Mouse (Mus musculus) embryo, embryonic 10 days (tissue): ENCODE results near the gene Adcy1.

ENCODE experiments used
- DNase-seq: peaks from one replicate; pipeline ENCODE4 v3.0.0-alpha.2; 2015; ENCODE audit warnings: low spot score

Adcy1 gene

DNA sequence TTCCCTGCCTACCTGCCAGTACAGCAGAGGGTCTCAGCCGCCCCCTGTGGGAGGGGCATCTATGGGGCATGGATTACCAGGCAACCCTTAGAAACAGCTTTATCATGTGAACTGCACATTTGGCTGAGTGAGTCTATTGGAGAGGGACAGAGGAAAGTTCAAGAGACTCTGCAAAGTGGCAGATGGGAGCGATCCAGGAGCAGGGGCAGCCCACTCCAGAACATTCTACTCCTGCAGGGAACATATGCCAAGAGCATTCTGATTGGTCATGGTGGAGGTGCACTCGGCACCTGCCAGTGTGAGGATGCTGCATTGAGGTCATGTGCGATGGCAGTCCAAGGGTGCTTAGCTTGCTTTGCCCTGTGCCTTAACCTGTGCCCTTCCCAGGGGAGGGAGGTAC, 6.5 kb downstream of the Adcy1 start:
- no peak for DNase-seq

DNA sequence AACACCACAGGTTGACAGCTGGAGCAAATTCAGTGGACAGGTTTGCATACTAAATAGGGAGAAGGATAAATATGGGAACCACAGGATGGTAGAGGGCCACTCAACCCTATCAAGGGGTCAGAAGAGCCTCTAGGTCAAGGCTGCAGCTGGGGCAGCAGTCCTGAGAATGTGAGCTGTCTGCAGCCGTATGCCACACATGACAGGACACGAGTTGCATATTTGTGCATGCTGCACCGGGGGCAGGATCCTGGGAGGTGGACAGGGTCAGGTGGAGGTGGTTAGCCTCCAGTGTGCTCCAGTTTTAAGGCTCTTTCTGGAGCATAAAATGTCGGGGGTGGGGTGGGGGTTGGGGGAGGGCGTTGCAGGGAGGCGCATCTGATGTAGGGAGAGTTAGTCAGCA, 8.3 kb downstream of the Adcy1 start:
- DNase-seq = no peak

- no peak for DNase-seq
Observed at GRCm38 (mm10) chr11:7073556-7073955, 10.3 kb downstream of the Adcy1 start.

DNA sequence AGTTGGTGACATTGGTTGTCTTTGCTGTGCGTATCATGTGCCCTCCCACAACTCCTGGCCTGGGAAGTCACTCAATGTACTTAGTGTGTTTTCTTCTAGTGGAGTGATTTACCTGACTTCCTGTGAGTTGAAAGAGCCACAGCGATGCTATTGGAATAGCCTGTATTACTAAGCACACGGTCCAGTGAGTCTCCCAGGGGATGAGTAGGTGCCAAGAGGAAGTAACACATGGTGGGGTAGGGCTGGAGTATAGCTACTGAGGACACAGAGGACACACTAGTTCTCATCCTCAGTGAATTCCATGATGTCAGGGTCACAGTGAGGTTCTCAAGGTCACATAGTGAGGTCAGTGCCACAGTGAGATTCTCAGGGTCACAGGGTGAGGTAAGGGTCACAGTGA, 13.2 kb downstream of the Adcy1 start:
- DNase-seq = no peak

- no peak for DNase-seq
Observed at GRCm38 (mm10) chr11:7081893-7082292, 18.6 kb downstream of the Adcy1 start.

DNA sequence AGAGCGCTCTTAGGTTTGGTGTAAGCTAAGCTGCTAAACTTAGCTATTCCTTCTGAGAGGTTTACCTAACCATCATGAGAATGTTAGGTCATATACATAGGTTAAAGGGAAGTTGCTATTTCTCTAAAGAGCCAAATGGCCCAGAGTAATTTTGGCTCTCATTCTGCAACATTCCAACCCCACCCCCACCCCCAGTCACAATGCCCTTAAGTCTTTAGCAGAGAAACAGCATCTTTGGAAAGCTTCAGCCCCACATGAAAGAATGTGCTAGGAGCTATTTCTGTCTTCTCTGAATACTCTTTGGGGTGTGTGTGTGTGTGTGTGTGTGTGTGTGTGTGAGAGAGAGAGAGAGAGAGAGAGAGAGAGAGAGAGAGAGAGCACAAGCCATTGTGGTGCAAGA, 20.6 kb downstream of the Adcy1 start:
- DNase-seq = no peak

- no peak for DNase-seq
Observed at GRCm38 (mm10) chr11:7085184-7085583, 21.9 kb downstream of the Adcy1 start.

DNA sequence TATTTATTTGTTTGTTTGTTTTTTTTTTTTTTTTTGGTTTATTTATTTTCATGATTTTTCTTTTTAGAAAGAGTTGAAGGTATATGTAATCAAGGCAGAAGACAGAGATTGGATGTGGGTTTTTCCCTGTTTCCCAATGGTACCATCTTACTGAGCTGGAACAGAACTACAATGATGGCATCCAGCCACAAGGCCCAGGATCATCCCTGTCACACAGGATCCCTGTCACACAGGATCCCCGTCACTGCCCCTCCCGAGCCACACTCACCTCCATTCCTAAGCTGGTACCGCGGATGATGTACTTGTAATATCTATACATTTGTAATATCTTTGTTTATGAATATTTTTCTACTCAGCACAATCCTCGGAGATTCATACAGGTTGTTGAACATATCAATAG, 27.8 kb downstream of the Adcy1 start:
- DNase-seq = no peak

DNA sequence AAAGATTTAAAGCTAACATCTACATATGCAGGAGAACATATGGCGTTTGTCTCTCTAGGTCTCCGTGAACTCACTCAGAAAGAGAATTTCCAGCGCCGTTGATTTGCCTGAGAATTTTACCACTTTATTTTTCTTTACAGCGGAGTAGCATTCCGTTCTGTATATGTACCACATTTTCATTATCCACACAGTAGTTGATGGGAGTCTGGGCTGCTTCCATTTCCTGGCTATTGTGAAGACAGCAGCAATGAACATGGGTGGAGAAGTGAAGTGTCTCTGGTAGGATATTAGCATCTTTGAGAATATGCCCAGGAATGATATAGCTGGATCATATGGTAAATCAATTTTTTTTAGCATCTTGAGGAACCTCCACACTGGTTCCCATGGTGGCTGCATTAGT, 31.6 kb downstream of the Adcy1 start:
- no peak for DNase-seq

- DNase-seq = no peak
Observed at GRCm38 (mm10) chr11:7101674-7102073, 38.4 kb downstream of the Adcy1 start.

DNA sequence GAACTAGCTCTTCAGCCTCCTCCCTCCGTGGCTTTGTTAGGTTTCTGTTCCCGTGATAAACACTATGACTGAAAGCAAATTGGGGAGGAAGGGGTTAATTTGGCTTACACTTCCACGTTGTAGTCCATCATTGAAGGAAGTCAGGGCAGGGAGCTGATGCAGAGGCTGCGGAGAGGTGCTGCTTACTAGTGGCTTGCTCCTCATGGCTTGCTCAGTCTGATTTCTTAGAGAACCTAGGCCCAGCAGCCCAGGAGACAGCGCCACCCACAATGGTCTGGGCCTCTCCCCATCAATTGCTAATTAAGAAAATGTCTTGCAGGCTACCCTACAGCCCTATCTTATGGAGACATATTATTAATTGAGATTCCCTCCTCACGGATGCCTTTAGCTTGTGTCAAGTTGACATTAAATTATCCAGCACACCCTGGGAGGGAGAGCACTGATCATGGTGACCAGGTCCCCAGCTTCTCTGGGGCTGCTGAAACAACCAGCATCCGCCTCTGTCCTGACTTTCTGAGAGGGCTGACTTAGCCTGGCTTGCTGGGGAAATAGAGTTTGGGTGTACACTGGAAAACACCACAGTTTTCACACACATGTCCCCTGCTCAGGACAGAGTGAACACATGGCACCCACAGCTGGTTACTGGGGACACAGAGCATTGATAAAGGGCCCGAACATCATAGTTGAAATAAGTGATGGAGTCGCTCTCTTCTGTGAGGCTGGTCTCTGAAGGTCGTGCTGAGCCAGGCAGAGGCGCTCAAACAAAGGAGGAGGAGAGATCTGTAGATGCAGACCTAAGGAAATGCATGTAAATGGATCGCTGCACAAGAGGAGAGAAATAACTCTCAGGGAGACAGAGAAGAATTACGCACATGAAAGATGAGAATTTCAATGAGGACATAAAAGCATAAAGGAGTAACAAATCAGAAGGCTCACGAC, 39.2 kb downstream of the Adcy1 start:
- DNase-seq = no peak

DNA sequence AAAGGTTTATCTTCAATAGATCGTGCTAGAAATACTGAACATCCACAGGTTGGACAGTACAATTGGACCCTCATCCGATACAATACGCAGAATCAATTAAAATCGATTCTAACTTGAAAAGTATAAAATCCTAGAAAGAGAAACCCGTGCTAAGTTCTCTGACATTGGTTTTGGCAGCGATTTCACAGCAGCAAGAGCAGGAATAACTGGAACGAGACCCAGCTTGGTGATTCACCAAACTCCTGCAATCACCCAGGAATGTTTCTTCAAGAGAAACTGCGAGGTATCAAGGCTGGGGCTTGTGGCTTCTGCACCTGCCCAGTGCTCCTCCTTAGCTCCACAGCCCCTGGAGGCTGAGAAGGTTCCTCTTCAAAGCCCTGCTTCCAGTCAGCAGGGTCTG, 42.0 kb downstream of the Adcy1 start:
- DNase-seq = no peak

- no peak for DNase-seq
Observed at GRCm38 (mm10) chr11:7109131-7109530, 45.8 kb downstream of the Adcy1 start.

GRCm38 (mm10) chr11:7113046-7113445, 49.8 kb downstream of the Adcy1 start:
- no peak for DNase-seq

DNA sequence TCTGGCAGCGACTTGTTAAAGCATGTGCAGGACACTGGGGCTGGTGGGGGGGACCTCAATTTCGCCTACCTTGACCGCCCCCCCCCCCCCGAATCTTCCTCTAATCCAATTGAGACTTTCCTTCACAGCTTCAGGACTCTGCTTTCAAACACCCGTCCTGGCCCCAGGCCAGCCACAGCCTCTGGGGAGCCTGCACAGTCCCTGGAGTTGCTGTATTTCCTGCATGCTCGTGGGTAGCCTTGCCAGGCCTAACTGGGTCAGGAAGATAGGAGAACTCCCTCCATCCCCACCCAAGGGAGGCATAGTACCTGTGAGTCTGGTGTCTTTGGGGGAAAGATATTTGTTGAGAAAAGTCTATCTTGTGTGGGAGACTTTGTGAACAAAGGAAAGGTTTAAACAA, 50.4 kb downstream of the Adcy1 start:
- no peak for DNase-seq

GRCm38 (mm10) chr11:7114312-7114711, 51.0 kb downstream of the Adcy1 start:
- DNase-seq = no peak

GRCm38 (mm10) chr11:7116647-7117046, 53.4 kb downstream of the Adcy1 start:
- DNase-seq = no peak

- no peak for DNase-seq
Observed at GRCm38 (mm10) chr11:7129319-7130051, 66.2 kb downstream of the Adcy1 start.

DNA sequence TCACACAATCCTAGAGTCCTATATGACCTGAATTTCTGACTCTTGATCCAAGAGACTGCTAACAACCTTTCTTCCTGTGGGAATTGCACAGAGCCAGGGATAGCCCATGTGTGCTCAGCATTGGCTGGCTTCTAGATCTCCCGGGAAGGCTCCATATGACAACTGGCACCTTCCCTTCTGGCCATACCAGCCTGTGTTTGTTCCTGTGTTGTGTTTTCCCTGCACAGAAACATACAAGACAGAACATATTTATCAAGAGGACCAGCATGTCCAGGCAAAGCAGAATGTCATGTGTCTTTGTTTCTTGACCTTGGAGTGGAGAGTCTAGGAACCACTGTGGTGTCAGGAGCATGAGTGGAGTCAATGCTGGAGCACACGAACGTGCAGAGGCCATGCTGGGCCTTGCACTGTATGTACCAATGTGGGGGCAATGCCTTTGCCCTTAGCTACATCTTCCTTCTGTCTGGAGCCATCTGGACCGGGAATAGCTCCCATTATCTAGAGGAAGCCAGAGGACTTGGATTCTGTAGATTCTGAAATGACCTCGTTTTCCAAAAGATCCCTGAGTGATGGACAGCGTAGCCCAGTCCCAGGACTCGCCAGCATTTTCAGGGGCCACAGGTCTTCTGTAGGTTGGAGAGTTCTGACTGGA, 69.6 kb downstream of the Adcy1 start:
- no peak for DNase-seq

DNA sequence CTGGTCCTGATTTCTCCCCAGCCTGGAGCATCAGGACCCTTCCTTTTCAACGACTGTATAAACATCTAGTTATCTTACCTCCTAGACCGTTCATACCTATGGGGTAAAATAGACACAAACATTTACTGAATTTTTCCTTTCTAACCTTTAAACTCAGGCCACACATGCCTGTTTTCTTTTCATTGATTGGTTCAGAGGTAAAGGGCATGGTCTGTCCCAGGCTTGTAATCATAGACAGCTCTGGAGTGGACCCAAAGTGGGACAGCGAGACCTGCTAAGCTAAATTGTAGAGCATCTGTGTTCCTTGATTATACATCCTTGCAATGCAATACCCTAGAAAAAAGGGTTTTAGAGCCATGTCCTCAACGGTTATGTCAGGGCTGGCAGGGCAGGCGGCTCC, 70.4 kb downstream of the Adcy1 start:
- DNase-seq = no peak

DNA sequence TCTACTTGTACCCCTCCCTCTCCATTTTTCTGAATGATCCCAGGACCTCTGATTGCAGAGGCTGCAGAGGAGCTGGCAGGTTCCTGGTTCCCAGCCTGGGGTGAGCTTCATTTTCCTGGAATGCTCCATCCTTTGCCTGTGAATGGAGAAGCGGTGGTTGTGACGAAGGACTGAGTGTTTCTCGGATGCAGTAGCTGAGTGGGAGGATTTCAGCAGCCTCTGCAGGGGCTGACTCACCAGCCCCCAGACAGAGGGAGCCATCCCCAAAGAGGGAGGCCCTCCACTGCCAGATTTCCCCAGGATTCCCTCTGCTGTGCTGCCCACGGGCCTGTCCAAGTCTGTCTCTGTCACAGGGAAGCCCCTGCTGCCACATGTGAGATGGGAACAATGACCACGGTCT, 71.0 kb downstream of the Adcy1 start:
- DNase-seq = no peak

DNA sequence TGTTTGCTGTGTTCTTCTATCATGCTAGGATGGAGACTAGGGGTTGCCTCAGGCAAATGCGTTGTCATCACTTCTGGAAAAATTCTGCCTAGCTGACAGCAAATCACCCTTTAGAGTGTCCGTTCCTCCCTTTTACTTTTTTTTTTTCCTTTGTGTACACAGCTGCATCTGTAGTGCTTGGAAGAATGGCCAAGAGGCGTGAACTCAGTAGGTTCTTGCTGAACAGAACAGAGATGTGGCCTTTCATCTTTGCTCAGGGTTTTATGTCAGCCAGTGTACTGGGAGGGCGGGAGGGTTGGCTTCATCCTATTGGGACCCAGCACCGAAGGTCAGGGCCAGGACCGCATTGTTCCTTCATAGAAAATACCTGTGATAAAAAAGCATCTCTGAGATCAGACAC, 72.0 kb downstream of the Adcy1 start:
- DNase-seq = no peak

DNA sequence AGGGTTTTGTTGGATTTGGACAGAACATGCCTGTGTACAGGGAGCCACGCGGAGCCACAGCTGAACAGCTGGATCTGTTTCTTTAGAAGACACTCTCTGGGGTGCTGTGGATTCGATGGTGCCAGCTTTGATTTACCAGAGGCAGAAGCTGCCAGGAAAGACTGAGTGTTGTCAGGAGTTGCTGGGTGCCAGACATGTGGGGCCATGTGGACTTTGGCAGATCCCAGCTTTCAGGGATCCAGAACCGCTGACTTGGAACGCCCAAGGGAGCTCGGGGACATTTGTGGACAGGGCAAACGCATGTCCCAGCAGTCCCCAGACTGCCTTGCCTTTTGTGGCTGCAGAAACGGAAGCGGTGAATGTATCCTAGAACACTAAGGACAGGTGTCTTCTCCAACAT, 72.5 kb downstream of the Adcy1 start:
- DNase-seq = no peak
